11 mouse cellular contexts compared by ENCODE assay signal in genomic region chr5:67024459-67025050, GRCm38 (mm10).
DNase-seq lines count a peak whose midpoint lies in the region; ATAC-seq lines count a peak whose summit lies in the region.
"Had no signal": no experiment of that assay in that cellular context is flagged by ENCODE, and none has a peak within 500 bp of the region (broad histone marks: within the 10 kb centered on the region; RNA-seq: fewer than 3 reads in every experiment).

No protein-coding gene starts in this region.

- intact Hi-C loops in left cerebral cortex, postnatal 25 days (cut with DNase I), result no loop called here

- H3K9me3 ChIP-seq in forebrain, embryonic 16.5 days (ENCODE audit: control insufficient read depth, low read length), result no peaks in the 10 kb centered on the region
- no peaks in the 10 kb centered on the region for H3K9me3 ChIP-seq in forebrain, embryonic 11.5 days (ENCODE audit: control insufficient read depth, low read length)
- H3K9me3 ChIP-seq in limb, embryonic 12.5 days, result no peaks in the 10 kb centered on the region

- no peak overlapping the region for H3K4me2 ChIP-seq in forebrain, embryonic 16.5 days (ENCODE audit: low read length)
- H3K4me2 ChIP-seq in forebrain, embryonic 11.5 days (ENCODE audit: low read depth, low read length, severe bottlenecking), result no peak overlapping the region
- no peak overlapping the region for H3K4me2 ChIP-seq in limb, embryonic 12.5 days

- WGBS in forebrain, embryonic 16.5 days, result 59% methylated on average over 10 of the region's 10 CpGs
- WGBS in forebrain, embryonic 11.5 days, result 89% methylated on average over 10 of the region's 10 CpGs
- WGBS in limb, embryonic 12.5 days, result 63% methylated on average over 10 of the region's 10 CpGs

- no peak overlapping the region for H3K27ac ChIP-seq in forebrain, embryonic 16.5 days (ENCODE audit: low read length)
- H3K27ac ChIP-seq in forebrain, embryonic 11.5 days (ENCODE audit: low read depth, low read length), result no peak overlapping the region
- H3K27ac ChIP-seq in limb, embryonic 12.5 days, result peak overlapping the region; percentile 72

- peak; percentile 46; the same call in 1 of the 2 replicates for ATAC-seq in forebrain, embryonic 16.5 days
- ATAC-seq in forebrain, embryonic 11.5 days (replicated peaks; ENCODE audit: low FRiP score), result no peak
- no peak for ATAC-seq in limb, embryonic 12.5 days (ENCODE audit: insufficient number of reproducible peaks, insufficient read depth, low FRiP score, low TSS enrichment, low read depth)

- no peaks in the 10 kb centered on the region for H3K27me3 ChIP-seq in forebrain, embryonic 16.5 days (replicated peaks; ENCODE audit: control insufficient read depth, insufficient read depth, low read length)
- no peaks in the 10 kb centered on the region for H3K27me3 ChIP-seq in forebrain, embryonic 11.5 days (ENCODE audit: control insufficient read depth, insufficient read depth, low read length)
- H3K27me3 ChIP-seq in limb, embryonic 12.5 days, result no peaks in the 10 kb centered on the region

- no peak for DNase-seq in forebrain, embryonic 11.5 days (ENCODE audit: low spot score)
- DNase-seq in left cerebral cortex, postnatal 25 days (ENCODE audit: low spot score in 2 of 2), result peak; percentile 14 to 43
- DNase-seq in left cerebral cortex, adult 18-20 months (ENCODE audit: low spot score in 2 of 2), result no peak
- peak; percentile 39 for DNase-seq in cerebellum, adult 8-10 months
- DNase-seq in Muller cell, postnatal 12 days (ENCODE audit: inconsistent ontology term), result no peak
- DNase-seq in testis, postnatal 14 days (ENCODE audit: low spot score), result no peak
- DNase-seq: retina, postnatal 1 day; thymus, postnatal 4 days had no signal

- H3K4me3 ChIP-seq in forebrain, embryonic 16.5 days (replicated peaks; ENCODE audit: low read length), result no peak overlapping the region
- no peak overlapping the region for H3K4me3 ChIP-seq in forebrain, embryonic 11.5 days (ENCODE audit: low read depth, low read length)
- H3K4me3 ChIP-seq in limb, embryonic 12.5 days (replicated peaks), result no peak overlapping the region
- H3K4me3 ChIP-seq: myocyte had no signal

- H3K9ac ChIP-seq in forebrain, embryonic 16.5 days (replicated peaks; ENCODE audit: low read depth, low read length), result no peak overlapping the region
- no peak overlapping the region for H3K9ac ChIP-seq in forebrain, embryonic 11.5 days (ENCODE audit: low read length)
- no peak overlapping the region for H3K9ac ChIP-seq in limb, embryonic 12.5 days (replicated peaks)

- H3K4me1 ChIP-seq in forebrain, embryonic 16.5 days (replicated peaks; ENCODE audit: control insufficient read depth, insufficient read depth, low read length), result 0 out of 2 replicates have a peak, but pooled peaks cover 2% of the 10 kb centered on the region
- H3K4me1 ChIP-seq in forebrain, embryonic 11.5 days (replicated peaks; ENCODE audit: control insufficient read depth, insufficient read depth, low read length), result no peaks in the 10 kb centered on the region
- H3K4me1 ChIP-seq in limb, embryonic 12.5 days (replicated peaks), result peaks cover 20% of the 10 kb centered on the region

- H3K36me3 ChIP-seq in forebrain, embryonic 16.5 days (ENCODE audit: control insufficient read depth, insufficient read depth), result peaks cover 3% of the 10 kb centered on the region
- H3K36me3 ChIP-seq in forebrain, embryonic 11.5 days (ENCODE audit: control insufficient read depth, insufficient read depth, low read length), result no peaks in the 10 kb centered on the region
- peaks cover 24% of the 10 kb centered on the region for H3K36me3 ChIP-seq in limb, embryonic 12.5 days

Comparison
In these comparisons a context has a peak if more than half of its experiments do, and no peak if none do; other contexts are left out.
1. DNase-seq: peak in left cerebral cortex, postnatal 25 days (2 of 2) and cerebellum, adult 8-10 months (single experiment); none in forebrain, embryonic 11.5 days (single experiment), left cerebral cortex, adult 18-20 months (0 of 2), Muller cell, postnatal 12 days (single experiment) and testis, postnatal 14 days (single experiment).